Mouse (Mus musculus): ENCODE results near the gene Lamtor2. TPM values are rescaled to one million over a fixed set of nuclear protein-coding genes. Genes with fewer than 3 reads are reported as not detected.
"Not testable (repeated sequence)": the region's sequence is repeated elsewhere in the genome, so short reads cannot be mapped to it uniquely, and the experiment has no call there.

Gene Lamtor2
- 100 to 1,000 TPM in 1 of 2 experiments, 10 to 100 TPM in 1; 99.5 to 115 TPM for total RNA-seq (2021)

DNA sequence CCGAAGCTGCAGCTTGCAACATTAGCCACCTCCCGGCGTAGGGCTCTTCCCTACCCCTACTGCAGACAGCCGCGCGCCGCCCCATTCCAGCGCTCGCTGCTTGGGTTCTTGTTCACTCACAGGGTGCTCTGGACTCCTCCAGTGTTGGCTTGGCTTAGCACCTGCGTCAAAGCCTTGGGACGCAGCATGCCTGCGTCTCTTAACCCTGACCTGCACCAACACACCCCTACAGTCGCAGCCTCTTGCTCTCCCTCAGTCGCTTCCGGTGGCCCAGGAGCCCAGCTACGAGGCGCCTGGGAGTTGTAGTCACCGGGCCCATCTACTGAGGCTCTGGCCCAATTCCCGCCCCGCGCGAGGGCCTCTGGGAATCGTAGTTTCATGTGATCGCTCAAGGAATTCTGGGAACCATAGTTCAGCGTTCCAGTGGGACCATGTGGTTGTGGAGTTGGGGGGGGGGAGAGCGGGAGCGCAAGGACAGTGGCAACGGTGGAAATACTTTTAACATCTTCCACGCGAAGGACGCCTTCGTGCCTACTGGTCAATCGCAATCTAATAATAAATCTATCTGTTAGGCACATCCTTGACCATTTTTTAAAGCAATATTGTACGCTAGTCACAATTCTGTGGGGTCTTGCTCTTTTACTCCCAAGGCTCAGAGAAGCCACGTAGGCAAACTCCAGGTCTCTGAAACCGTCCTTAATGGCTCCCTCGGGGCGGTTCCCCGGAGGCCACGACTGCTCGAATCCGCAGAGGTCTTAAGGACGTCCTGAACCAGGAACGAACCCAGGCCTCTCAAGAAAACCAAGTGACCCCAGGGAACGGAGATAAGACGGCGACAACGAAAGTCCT, at the start of gene Lamtor2:
Gene Lamtor2, minus strand, starts transcription at position 399 of the 849 bp plus-strand sequence.
- peak; percentile 93 for DNase-seq (ENCODE audit: extremely low spot score in 1 of 2, low spot score in 1 of 2)

DNA sequence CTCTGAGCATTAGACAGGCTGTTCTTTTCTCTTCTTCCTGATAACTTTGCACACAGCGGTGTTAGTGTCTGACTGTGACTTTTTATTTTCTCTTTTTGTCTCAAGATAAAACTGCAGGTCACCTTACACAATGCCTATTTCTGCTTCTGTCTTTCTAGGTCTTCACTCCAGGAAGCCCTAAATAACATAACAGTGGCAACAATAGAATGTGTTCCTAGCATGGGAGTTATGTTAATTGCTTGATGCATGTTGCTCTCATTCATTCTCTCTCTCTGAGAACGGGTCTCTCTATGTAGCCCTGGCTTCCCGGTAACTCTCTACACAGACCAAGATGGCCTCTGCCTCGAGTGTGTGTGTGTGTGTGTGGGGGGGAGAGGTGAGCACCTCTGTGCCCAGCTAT, 49.6 kb upstream of the Lamtor2 start:
- DNase-seq (ENCODE audit: extremely low spot score in 1 of 2, low spot score in 1 of 2), result no peak

DNA sequence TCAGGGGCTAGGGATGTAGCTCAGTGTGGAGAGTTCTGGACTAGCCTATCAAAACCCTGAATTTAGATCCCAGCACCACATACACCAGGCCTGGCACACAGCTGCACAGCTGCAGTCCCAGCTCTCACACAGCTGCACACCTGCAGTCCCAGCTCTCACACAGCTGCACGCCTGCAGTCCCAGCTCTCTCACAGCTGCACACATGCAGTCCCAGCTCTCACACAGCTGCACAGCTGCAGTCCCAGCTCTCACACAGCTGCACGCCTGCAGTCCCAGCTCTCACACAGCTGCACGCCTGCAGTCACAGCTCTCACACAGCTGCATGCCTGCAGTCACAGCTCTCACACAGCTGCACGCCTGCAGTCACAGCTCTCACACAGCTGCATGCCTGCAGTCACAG, 43.7 kb upstream of the Lamtor2 start:
- not testable (repeated sequence) for DNase-seq (ENCODE audit: extremely low spot score in 1 of 2, low spot score in 1 of 2)

GRCm38 (mm10) chr3:88593893-88594580, 41.2 kb upstream of the Lamtor2 start:
- DNase-seq (ENCODE audit: extremely low spot score in 1 of 2, low spot score in 1 of 2), result no peak

DNA sequence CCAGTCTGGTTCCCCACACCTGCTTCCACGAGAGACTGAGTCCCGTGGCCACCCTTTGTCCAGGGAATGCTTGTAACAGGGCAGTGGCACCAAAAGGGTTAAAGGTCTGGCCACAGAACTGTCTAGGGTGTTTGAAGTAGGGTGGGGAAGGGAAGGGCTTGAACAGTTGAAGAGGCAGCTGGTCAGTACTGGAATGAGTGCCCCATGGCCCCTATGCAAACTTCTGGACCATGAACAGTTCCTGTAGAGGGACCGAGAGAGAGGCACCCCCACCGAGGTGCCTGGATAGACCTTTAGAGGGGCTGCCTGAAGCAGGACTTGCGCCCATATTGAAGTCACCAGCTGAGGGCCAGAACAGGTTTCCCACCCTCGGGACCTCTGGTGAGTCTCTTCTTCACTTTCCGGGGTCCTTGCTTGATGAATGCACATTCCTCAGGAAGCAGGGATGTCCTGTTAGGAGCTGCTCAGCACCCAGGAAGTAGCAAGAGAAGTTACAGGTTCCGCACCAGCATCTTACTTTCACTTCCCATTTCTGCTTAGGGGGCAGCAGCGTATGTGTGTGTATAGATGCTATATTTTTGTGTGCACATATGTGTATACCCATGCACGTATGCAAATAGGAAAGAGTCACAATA, 40.2 kb upstream of the Lamtor2 start:
- no peak for DNase-seq (ENCODE audit: extremely low spot score in 1 of 2, low spot score in 1 of 2)

DNA sequence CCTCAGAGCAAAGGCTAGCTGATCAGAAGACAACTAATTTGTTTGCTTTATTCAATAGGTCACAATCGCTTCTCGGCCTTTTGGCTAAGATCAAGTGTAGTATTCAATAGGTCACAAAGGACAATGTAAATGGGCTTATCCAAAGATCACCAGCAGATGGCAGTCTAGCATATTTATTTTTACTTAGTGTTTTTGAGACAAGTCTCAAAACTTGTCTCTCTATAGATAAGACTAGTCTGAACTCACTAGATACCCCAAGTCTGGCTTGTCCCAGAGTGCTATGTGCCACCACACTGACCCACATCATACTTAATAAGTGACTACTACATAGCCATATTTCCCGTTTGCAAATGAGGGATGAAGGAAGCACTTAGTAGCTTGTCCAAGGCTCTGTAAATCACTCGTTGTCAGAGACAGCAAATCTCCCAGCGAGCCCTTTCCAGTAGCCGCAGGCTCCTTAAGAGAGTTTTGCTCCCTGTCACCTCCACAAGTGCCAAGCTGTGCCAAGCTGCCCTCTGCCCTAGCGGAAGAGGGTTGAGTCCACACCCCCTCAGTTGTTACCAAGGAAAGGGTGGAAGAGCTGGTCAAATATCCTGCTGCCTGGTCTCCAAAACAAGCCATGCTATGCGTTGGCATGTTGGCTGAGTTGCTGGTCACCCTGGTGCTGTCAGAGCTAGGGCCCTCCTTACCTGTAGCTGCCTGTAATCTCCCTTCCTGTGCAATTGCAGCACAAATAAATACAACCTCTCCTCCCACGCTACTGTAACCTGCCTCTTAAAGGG, 39.3 kb upstream of the Lamtor2 start:
- peak in 1 of 2 experiments; percentile 45 for DNase-seq (ENCODE audit: extremely low spot score in 1 of 2, low spot score in 1 of 2)

DNA sequence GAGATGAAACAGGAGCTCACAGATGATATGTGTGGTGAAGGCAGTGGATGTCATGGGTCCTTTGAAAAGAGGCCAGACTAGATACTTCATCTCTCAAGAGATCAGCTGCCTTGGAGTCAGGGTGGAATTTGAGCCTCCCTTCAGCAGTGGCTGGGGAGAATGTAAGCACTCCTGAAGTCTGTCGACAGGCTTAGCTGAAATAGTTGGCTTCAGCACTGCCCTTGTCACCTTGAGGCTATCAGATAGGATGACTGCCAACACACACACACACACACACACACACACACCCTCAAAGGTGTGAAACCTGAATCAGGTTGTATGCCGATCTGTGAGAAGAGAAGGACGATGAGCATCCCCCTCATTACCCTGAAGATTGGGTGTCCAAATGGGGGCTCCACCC, 38.2 kb upstream of the Lamtor2 start:
- DNase-seq (ENCODE audit: extremely low spot score in 1 of 2, low spot score in 1 of 2), result no peak

- DNase-seq (ENCODE audit: extremely low spot score in 1 of 2, low spot score in 1 of 2), result no peak
These were observed 37.4 kb upstream of the Lamtor2 start for GRCm38 (mm10) chr3:88590246-88590645.

DNA sequence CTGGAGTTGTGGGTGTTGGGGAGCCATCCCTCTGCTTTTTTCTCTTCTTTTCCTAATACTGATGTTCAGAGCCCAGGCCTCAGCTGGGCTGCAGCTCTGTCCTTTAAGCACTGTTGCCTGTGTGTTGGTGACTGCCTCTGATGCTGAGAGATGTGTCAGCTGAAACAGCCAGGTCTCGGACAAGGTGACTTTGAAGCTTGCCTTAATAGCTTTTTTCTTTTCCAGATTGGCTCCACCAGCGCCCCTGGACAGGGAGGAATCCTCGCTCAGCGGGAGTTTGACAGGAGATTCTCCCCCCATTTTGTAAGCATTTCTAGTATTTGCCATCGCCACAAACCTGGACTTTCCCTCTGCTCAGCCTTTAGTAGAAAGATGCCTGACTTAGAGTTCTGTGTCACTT, 33.8 kb upstream of the Lamtor2 start:
- no peak for DNase-seq (ENCODE audit: extremely low spot score in 1 of 2, low spot score in 1 of 2)

DNA sequence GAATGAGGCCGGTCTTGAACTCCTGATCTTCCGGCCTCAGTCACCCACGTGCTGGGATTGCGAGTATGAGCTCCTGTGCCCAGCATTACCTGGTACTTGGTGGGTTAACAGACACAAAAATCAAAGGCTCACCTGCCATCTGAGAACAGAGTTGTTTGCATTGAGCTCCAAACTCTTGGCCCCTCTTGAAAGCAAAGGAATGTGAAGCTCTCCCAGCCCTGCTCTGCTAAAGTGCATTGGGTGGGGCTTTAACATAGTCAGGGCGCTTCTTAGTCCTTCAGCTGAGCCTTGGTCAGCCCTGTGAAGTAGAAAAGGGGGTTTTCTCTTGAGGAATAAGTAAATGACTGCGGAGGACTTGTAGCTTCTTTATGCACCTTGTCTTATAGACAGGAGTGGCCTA, 32.9 kb upstream of the Lamtor2 start:
- DNase-seq (ENCODE audit: extremely low spot score in 1 of 2, low spot score in 1 of 2), result no peak

DNA sequence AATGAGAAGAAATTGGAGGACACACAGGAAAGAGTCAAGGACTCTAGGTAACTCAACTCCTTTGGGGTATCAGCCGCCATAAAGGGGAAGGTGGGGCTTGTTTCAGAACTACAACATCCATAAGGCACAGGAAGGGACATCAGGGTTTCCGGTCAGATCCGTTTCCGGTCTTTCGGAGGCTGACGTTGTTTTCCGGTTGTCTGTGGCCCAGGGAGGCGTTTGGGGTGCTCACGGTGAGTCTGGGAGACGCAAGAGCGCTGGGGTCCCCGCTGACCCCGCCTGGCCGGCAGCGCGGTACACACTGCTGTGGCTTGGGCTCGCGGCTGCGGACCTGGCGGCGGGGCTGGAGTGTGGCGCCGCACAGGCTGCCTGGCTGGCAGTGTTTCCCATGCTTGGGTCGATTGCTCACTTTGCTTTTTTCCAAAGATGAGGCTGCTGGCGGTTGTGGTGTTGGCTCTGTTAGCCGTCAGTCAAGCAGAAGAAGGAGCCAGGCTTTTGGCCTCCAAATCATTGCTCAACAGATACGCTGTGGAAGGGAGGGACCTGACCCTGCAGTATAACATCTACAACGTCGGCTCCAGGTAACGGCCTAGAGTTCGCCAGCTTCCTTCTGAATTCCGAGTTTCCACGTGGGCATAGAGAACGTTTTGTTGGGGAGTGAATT, 26.7 kb upstream of the Lamtor2 start:
- peak; percentile 65 to 67 for DNase-seq (ENCODE audit: extremely low spot score in 1 of 2, low spot score in 1 of 2)

GRCm38 (mm10) chr3:88578498-88579424, 25.9 kb upstream of the Lamtor2 start:
- DNase-seq (ENCODE audit: extremely low spot score in 1 of 2, low spot score in 1 of 2), result no peak

- not testable (repeated sequence) for DNase-seq (ENCODE audit: extremely low spot score in 1 of 2, low spot score in 1 of 2)
These were observed 25.0 kb upstream of the Lamtor2 start for GRCm38 (mm10) chr3:88577846-88578245.

- DNase-seq (ENCODE audit: extremely low spot score in 1 of 2, low spot score in 1 of 2), result no peak
These were observed 22.7 kb upstream of the Lamtor2 start, which contains the start of gene Ssr2 for GRCm38 (mm10) chr3:88575540-88575939. Gene Ssr2, plus strand, starts transcription at chr3:88575876.

- no peak for DNase-seq (ENCODE audit: extremely low spot score in 1 of 2, low spot score in 1 of 2)
These were observed 20.9 kb upstream of the Lamtor2 start for GRCm38 (mm10) chr3:88573810-88574209.

GRCm38 (mm10) chr3:88572835-88573234, 20.0 kb upstream of the Lamtor2 start:
- DNase-seq (ENCODE audit: extremely low spot score in 1 of 2, low spot score in 1 of 2), result no peak

- no peak for DNase-seq (ENCODE audit: extremely low spot score in 1 of 2, low spot score in 1 of 2)
These were observed 19.0 kb upstream of the Lamtor2 start for GRCm38 (mm10) chr3:88571856-88572255.

DNA sequence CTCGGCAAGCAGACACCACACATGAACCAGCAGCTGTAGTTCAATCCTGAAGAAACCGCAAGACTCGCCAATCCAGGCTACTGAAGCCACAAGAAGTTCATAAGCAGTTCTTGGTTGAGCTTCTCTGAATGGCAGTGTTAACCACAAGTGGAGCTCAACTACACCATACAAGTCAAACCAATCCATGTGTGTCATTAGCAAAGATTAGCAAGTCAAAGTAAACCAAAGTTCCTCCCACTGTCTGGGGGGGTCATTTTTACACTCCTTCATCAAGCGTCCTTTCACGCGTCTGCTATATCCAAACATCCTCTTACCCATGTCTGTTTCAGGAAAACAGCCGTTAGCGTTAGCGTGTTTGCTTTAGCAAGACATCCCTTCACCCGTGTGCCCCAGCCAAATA, 17.5 kb upstream of the Lamtor2 start:
- no peak for DNase-seq (ENCODE audit: extremely low spot score in 1 of 2, low spot score in 1 of 2)

DNA sequence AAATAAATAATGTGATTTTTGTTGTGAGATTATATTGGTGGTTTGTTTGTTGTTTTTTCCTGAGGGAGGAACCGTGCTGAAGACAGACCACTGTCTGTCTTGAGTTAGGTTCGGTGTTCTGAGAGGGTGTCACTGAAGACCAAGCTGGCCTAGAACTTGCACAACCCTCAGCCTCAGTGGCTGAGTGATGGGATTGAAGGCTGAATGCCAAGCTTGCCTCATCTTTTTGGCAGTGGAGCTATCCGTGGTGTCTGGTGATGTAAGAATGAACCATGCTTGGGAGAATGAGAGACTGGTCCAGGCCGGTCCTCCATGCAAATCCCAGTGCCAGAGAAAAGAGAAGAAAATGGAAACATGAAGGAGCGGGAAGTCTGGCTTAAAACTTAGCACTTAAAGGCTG, 16.8 kb upstream of the Lamtor2 start:
- DNase-seq (ENCODE audit: extremely low spot score in 1 of 2, low spot score in 1 of 2), result no peak
